Mouse (Mus musculus) olfactory bulb, adult 2 months (tissue): Measurements from ENCODE around the gene Olfr360.

Source experiments
- CTCF ChIP-seq: fragments of 200-500 bp; IDR thresholded peaks from 2 replicates; pipeline ENCODE4 v1.5.1; 2012; ENCODE audit warnings: low read depth, mild to moderate bottlenecking, low read length, moderate library complexity; ENCODE audit not compliant: insufficient read depth
- POLR2A ChIP-seq: fragments of 200-500 bp; IDR thresholded peaks from 2 replicates; pipeline ENCODE4 v1.6.1; 2012; ENCODE audit warnings: mild to moderate bottlenecking, low read depth, low read length, moderate library complexity; ENCODE audit not compliant: insufficient read depth

DNA sequence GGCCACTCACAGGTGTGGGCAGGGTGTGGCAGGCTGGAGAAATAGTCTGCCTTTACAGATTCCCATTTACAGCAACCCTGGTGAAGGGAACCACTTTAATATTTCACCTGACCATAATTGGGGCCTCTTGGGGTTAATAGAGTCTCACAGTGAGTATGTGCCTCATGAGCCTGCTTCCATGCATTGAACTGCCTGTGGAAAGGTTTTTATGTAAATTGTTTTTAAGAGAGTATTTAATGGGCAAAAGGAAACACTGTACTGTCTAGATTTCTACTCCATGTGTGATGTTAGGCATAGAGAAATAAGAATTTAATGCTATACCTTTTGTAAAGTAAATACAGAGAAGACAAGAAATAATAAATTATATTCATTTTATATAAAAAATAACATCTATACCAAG lies at the start of gene Olfr360:
- TF ChIP-seq POLR2A (no peak), CTCF (no peak)
